In the genomic region with DNA sequence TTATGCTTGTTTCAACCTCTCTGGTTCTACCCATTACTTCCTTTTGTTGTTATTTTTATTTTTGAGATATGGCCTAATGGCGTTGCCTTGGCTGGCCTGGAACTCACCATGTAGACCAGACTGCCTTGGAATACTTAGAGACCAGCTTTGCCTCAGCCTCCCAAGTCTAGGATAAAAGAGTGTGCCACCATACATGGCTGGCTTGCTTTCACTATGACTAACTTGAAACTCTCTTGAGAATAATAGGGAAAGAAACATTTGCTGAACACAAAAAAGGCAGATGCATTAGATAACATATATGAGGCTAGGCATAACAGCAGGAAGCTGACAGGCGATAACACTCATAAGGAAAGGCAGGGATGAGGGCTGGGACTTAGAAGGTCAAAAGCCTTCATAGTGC, we compare ENCODE assay signal across 1 mouse cellular context.
A peak's percentile ranks its signal among the peaks of the same experiment; 100 is the strongest.
TF ChIP-seq lines count a peak whose summit lies in the region.

No protein-coding gene starts in this region.

TF ChIP-seq in CH12.LX, 34 proteins besides CTCF, POLR2A, EP300 and RAD21 (continued from another document):
- TF ChIP-seq TCF12 (IDR thresholded peaks at IDR 0.05; ENCODE audit: low read depth, low read length) (0 out of 2 replicates have a peak, but pooled peaks have one; percentile 11), MAZ (IDR thresholded peaks at IDR 0.05; ENCODE audit: low read depth, low read length) (no peak), RCOR1 (conservative IDR thresholded peaks at IDR 0.05; ENCODE audit: low read depth, low read length) (no peak), E2F4 (IDR thresholded peaks at IDR 0.05; ENCODE audit: insufficient replicate concordance, low read depth, low read length) (no peak), MEF2A (IDR thresholded peaks at IDR 0.05; ENCODE audit: borderline replicate concordance, low read depth, low read length) (no peak), POLR2AphosphoS2 (IDR thresholded peaks at IDR 0.05; ENCODE audit: low read depth, low read length) (no peak), ELF1 (IDR thresholded peaks at IDR 0.05; ENCODE audit: low read depth, low read length) (no peak), USF2 (conservative IDR thresholded peaks at IDR 0.05; ENCODE audit: low read depth, low read length) (no peak), UBTF (IDR thresholded peaks at IDR 0.05; ENCODE audit: low read depth, low read length) (no peak), MAFK (IDR thresholded peaks at IDR 0.05; ENCODE audit: insufficient replicate concordance, low read length) (no peak), PAX5 (IDR thresholded peaks at IDR 0.05; ENCODE audit: low read length) (no peak), ZMIZ1 (IDR thresholded peaks at IDR 0.05; ENCODE audit: low read depth, low read length) (no peak), CHD2 (IDR thresholded peaks at IDR 0.05; ENCODE audit: low read length) (no peak), GABPA (IDR thresholded peaks at IDR 0.05; ENCODE audit: insufficient replicate concordance, low read depth, low read length) (no peak), USF1 (IDR thresholded peaks at IDR 0.05; ENCODE audit: low read depth, low read length) (no peak), MXI1 (IDR thresholded peaks at IDR 0.05; ENCODE audit: low read depth, low read length) (no peak), IRF4 (IDR thresholded peaks at IDR 0.05; ENCODE audit: low read depth, low read length) (peak; percentile 87), NELFE (IDR thresholded peaks at IDR 0.05; ENCODE audit: low read depth, low read length) (no peak), JUN (IDR thresholded peaks at IDR 0.05; ENCODE audit: insufficient read depth, low read depth, low read length) (peak; percentile 45), MAX (IDR thresholded peaks at IDR 0.05; ENCODE audit: low read length) (no peak), SMC3 (IDR thresholded peaks at IDR 0.05; ENCODE audit: low read depth, low read length) (no peak), BHLHE40 (IDR thresholded peaks at IDR 0.05; ENCODE audit: low read depth, low read length) (0 out of 2 replicates have a peak, but pooled peaks have one; percentile 24), CHD1 (IDR thresholded peaks at IDR 0.05; ENCODE audit: low read depth, low read length) (no peak), ZC3H11A (IDR thresholded peaks at IDR 0.05; ENCODE audit: low read depth, low read length) (no peak), KAT2A (IDR thresholded peaks at IDR 0.05; ENCODE audit: insufficient replicate concordance, low read length) (no peak), TBP (conservative IDR thresholded peaks at IDR 0.05; ENCODE audit: low read depth, low read length) (no peak), ETS1 (conservative IDR thresholded peaks at IDR 0.05; ENCODE audit: low read depth, low read length) (peak; percentile 27), NRF1 (IDR thresholded peaks at IDR 0.05; ENCODE audit: low read depth, low read length) (no peak), ZNF384 (IDR thresholded peaks at IDR 0.05; ENCODE audit: low read depth, low read length) (no peak), ZKSCAN1 (IDR thresholded peaks at IDR 0.05; ENCODE audit: borderline replicate concordance, low read depth, low read length) (no peak)
